Mouse (Mus musculus) forebrain, embryonic 14.5 days (tissue): ENCODE results near the gene Ccpg1. TPM values are rescaled to one million over a fixed set of nuclear protein-coding genes. Genes with fewer than 3 reads are reported as not detected.

Experiments used
- ATAC-seq: fragments of 200-750 bp; cut with Nextera tagmentation; 2 replicates; pipeline ENCODE4 v1.8.0; 2017; ENCODE audit warnings: mild to moderate bottlenecking, moderate library complexity
- DNase-seq: peaks from one replicate; pipeline ENCODE4 v3.0.0-alpha.2; 2015; ENCODE audit warnings: low spot score
- H3K27ac ChIP-seq: fragments of 300-500 bp; sonication (generic); 2 replicates; pipeline ENCODE4 v1.5.1; 2014; ENCODE audit warnings: low read depth, mild to moderate bottlenecking, control low read depth, low read length, moderate library complexity
- H3K27me3 ChIP-seq: fragments of 300-500 bp; sonication (generic); replicated peaks from 2 replicates; pipeline ENCODE4 v1.6.1; 2014; ENCODE audit warnings: low read length, control low read depth, mixed read lengths; ENCODE audit not compliant: control insufficient read depth, insufficient read depth
- H3K36me3 ChIP-seq: fragments of 300-500 bp; sonication (generic); 2 replicates; pipeline ENCODE4 v1.6.1; 2014; ENCODE audit warnings: low read length, control low read depth; ENCODE audit not compliant: control insufficient read depth, insufficient read depth
- H3K4me1 ChIP-seq: fragments of 300-500 bp; sonication (generic); 2 replicates; pipeline ENCODE4 v1.6.1; 2014; ENCODE audit warnings: antibody characterized with exemption, low read length, control low read depth; ENCODE audit not compliant: control insufficient read depth, insufficient read depth
- H3K4me2 ChIP-seq: fragments of 300-500 bp; sonication (generic); 2 replicates; pipeline ENCODE4 v1.6.1; 2014; ENCODE audit warnings: mild to moderate bottlenecking, control low read depth, low read length
- H3K4me3 ChIP-seq: fragments of 300-500 bp; sonication (generic); 2 replicates; pipeline ENCODE4 v1.5.1; 2014; ENCODE audit warnings: low read depth, low read length, control low read depth
- H3K9ac ChIP-seq: fragments of 300-500 bp; sonication (generic); 2 replicates; pipeline ENCODE4 v1.6.1; 2014; ENCODE audit warnings: mild to moderate bottlenecking, low read length, control low read depth, moderate library complexity
- H3K9me3 ChIP-seq: fragments of 300-500 bp; sonication (generic); replicated peaks from 2 replicates; pipeline ENCODE4 v1.6.1; 2016; ENCODE audit warnings: low read length, control low read depth, mixed read lengths; ENCODE audit not compliant: control insufficient read depth
- WGBS: fragments of 180-500 bp; shearing (Covaris S2); extraction: QIAGEN DNeasy Blood & Tissue Kit; methylation state at CpG from one replicate; pipeline ENCODE4 v1.1.7; 2014; 5-methylcytosine and 5-hydroxymethylcytosine counted together
- polyA plus RNA-seq: library from polyadenylated mRNA; unstranded; fragments of >200 nt; fragmentation: Nextera tagmentation; extraction: Ambion mirVana; gene quantifications from 2 replicates; pipeline ENCODE4 v1.2.1, GENCODE M21; 2014

The Ccpg1 gene
- polyA plus RNA-seq, 1 experiment from 2014 or later: 29.5 TPM

DNA sequence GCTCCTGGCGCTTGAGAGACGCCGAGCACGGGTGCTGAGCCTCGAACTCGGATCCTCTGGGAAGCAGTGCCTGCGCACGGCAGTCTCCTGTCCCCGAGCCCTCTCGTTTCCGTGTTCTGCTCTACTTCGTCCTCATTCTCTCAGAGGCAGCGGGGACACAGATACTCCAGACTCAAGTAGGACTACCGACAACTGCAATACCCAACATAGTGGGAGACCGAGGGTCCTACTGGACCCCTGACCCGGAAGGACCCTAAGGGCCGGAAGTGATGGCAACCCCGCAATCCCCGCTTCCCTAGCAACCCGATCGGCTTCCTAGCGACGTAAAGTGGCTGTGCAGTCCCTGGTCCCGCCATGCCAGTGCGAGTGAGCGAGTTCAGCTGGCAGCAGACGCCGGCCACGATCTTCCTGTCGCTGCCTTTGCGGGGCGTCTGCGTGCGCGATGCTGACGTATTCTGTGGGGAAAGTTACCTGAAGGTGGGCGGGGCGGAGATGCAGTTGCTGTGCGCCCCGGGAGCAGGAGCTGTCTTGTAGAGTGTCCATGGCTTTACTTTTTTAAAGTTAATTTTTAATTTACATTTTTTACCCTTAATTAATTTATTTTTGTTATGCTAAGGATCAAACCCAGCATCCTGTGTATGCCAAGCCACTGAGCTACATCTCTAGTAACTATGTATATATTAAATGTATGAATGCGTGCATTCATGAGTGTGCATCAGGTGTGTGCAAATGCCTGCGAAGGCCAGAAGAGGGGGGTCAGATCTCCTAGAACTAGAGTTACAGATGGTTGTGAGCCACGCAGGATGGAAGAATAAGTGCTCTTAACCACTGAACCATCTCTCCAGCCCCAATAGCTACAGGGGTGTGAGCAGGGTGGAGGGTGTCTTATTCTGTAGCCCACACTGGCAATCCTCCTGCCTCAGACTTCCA, 26.4 kb upstream of the Ccpg1 start, which contains the start of the genes Dyx1c1 and Gm44503:
Gene Dyx1c1 (plus strand): TSS at position 265 of the 930 bp plus-strand sequence.
Gene Gm44503 (plus strand): TSS at position 332 of the 930 bp plus-strand sequence.
- peak; percentile 92 for DNase-seq
- WGBS: 2% methylated on average over 43 of the region's 43 CpGs
- Histone ChIP-seq H3K4me1 (peaks cover 5% of the 10 kb centered on the region; the same call in 1 of the 2 replicates), H3K9ac (peak within 1 kb of the TSS; percentile 65), H3K36me3 (no peaks in the 10 kb centered on the region), H3K27me3 (no peaks in the 10 kb centered on the region), H3K4me2 (peak within 1 kb of the TSS; percentile 71), H3K27ac (peak within 1 kb of the TSS; percentile 41), H3K4me3 (peak within 1 kb of the TSS; percentile 61), H3K9me3 (no peaks in the 10 kb centered on the region)
- peak; percentile 96 for ATAC-seq

DNA sequence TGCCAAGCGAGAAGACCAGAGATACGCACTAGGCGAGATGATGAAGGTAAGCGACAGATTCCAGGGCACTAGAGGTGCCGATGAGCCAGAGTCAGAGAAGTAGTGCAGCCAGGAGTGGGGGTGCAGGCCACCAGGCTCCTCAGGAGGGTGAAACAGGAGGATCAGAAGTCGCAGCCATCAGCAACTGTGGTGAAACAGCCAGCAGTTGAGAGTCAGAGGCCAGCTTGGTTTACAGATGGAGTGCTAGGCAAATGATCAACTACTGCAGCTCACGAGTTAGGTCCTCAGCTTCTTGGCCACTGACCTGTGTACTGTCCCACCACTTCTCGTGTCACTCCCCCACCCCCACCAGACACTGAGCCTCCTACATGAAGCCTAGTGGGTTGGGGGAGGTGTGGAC, 23.9 kb upstream of the Ccpg1 start:
- no peak overlapping the region for H3K4me2 ChIP-seq
- H3K36me3 ChIP-seq: no peaks in the 10 kb centered on the region
- H3K9ac ChIP-seq: no peak overlapping the region
- H3K27me3 ChIP-seq: no peaks in the 10 kb centered on the region
- no peak for ATAC-seq
- WGBS: 80% methylated on average over 8 of the region's 8 CpGs
- DNase-seq: no peak
- H3K9me3 ChIP-seq: no peaks in the 10 kb centered on the region
- no peak overlapping the region for H3K4me3 ChIP-seq
- H3K27ac ChIP-seq: no peak overlapping the region
- peaks cover 5% of the 10 kb centered on the region; the same call in 1 of the 2 replicates for H3K4me1 ChIP-seq

DNA sequence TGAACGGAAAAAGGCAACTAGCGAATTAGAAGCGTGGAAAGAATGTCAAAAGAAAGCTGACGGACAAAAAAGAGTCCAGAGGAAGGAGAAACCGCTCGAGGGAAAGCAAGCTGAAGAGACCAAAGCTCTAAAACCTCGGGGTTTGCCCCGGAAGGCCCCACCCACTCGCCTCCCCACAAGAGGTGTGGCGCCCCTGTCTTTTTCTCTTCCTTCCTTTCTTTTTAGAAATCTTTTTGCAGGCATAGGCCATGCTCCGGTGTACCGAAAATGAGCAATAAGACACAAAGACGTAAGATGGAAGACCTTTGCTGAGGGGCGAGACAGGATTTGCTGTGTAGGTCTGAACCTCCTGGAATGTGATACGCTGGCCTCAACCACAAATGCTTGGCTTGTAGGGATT, 23.3 kb upstream of the Ccpg1 start:
- DNase-seq: no peak
- no peaks in the 10 kb centered on the region for H3K27me3 ChIP-seq
- no peak for ATAC-seq
- no peaks in the 10 kb centered on the region for H3K9me3 ChIP-seq
- H3K4me2 ChIP-seq: no peak overlapping the region
- no peak overlapping the region for H3K9ac ChIP-seq
- no peak overlapping the region for H3K27ac ChIP-seq
- no peaks in the 10 kb centered on the region for H3K36me3 ChIP-seq
- H3K4me1 ChIP-seq: peaks cover 5% of the 10 kb centered on the region; the same call in 1 of the 2 replicates
- no peak overlapping the region for H3K4me3 ChIP-seq
- 76% methylated on average over 15 of the region's 15 CpGs for whole genome bisulfite sequencing

DNA sequence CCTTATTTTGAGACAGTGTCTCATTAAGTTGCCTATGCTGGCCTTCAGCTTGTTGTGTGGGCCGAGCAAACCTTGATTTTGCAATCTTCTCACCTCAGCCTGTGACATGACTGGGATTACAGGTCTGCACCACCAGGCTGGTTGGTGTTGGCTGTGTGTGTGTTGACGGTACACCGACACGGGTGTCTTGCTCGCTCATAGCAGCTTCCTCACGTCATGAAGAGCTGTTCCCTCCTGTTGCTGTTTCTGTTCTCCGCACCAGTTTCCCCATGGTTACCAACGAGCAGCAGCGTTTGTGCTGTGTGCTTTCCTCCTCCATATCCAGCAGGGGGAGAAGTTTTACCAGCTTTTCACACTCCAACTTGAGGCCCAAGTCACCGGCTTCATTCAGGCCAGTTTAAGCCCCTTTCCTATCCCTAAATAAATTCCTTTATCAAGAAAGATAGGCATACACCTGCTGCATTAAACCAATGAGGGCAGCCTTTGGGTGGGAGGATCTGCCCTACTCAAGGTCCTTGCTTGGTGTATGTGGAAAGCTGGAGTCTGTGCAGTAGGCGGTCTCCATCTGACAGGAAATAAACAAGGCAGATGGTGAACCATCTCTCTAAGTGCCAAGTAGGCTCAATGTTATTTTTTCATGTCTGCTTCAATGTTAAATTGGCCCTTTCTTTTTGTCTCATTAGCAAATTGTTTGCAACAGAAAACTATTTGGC, 16.7 kb upstream of the Ccpg1 start:
- no peak overlapping the region for H3K9ac ChIP-seq

DNA sequence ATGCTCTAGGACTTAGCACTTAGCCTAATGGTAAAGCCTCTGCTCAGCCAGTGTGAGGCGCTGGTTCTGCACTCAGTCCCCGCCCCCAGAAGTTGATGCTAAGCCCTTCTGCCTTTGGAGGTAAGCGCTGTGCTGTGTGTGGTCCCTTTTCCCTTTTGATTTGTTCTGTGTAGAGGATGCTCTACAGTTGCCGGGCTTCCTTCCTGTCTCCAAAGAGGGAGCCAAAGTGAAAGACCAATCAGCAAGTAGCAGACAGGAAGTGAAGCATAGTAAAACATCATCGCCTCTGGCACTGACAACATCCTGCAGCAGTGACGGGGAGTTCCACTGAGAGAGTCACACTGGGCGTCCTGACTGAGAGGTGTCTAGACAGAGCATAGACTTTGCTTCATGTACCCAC, 15.4 kb upstream of the Ccpg1 start:
- 74% methylated on average over 7 of the region's 7 CpGs for WGBS
- ATAC-seq: no peak

More for the DNA sequence above, 16.7 kb upstream of the Ccpg1 start:
- WGBS: 33% methylated on average over 11 of the region's 11 CpGs
- ATAC-seq (peak; percentile 91), DNase-seq (peak; percentile 90)
- no peak overlapping the region for H3K4me2 ChIP-seq
- H3K27me3 ChIP-seq: no peaks in the 10 kb centered on the region
- H3K9me3 ChIP-seq: no peaks in the 10 kb centered on the region
- H3K4me3 ChIP-seq: no peak overlapping the region
- no peaks in the 10 kb centered on the region for H3K36me3 ChIP-seq
- no peaks in the 10 kb centered on the region for H3K4me1 ChIP-seq
- H3K27ac ChIP-seq: peak overlapping the region; percentile 57

DNA sequence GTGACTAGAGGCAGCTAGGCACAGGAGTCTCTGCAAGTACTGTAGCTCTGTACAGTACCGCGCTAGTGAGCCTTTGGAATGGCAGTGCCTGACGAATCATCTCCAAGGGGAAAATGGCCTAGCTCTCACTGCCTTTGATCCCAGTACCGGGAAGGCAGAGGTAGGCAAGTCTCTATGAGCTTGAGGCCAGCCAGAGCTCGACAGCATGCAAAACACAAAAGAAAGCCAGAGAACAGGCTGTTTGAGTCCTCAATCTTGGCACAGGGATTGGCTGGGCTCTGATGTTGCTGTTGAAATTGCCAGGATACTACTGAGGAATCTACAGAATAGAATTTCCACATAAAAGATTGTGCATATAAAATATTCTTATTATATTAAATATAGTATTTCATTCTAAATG, 12.8 kb upstream of the Ccpg1 start:
- Histone ChIP-seq H3K27ac (no peak overlapping the region), H3K9me3 (no peaks in the 10 kb centered on the region), H3K9ac (no peak overlapping the region), H3K4me1 (no peaks in the 10 kb centered on the region), H3K36me3 (no peaks in the 10 kb centered on the region), H3K27me3 (no peaks in the 10 kb centered on the region), H3K4me3 (no peak overlapping the region), H3K4me2 (no peak overlapping the region)
- no peak for DNase-seq
- ATAC-seq: no peak
- WGBS: 84% methylated on average over 5 of the region's 5 CpGs

More for the DNA sequence above, 15.4 kb upstream of the Ccpg1 start:
- no peak overlapping the region for H3K27ac ChIP-seq
- no peaks in the 10 kb centered on the region for H3K9me3 ChIP-seq
- no peak overlapping the region for H3K4me2 ChIP-seq
- H3K4me1 ChIP-seq: no peaks in the 10 kb centered on the region
- H3K4me3 ChIP-seq: no peak overlapping the region
- H3K27me3 ChIP-seq: no peaks in the 10 kb centered on the region
- no peak overlapping the region for H3K9ac ChIP-seq
- DNase-seq: no peak
- H3K36me3 ChIP-seq: no peaks in the 10 kb centered on the region

DNA sequence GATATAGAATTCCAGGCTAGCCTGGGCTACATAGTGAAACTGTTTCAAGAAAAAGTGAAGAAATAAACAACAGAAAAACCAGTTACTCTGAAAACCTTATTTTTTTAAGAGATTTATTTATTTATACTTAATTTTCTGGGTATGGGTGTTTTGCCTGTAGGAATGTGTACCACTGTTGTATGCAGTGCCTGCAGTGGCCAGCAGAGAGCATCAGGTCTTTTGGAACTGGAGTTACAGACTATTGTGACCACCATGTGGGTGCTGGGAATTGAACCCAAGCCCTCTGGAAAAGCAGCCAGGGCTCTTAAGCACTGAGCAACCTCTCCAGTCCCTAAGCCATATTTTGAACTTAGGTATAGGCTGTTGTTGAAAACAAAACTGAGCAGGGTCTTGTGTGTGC, 12.2 kb upstream of the Ccpg1 start:
- Histone ChIP-seq H3K9ac (no peak overlapping the region), H3K27ac (no peak overlapping the region), H3K27me3 (no peaks in the 10 kb centered on the region), H3K4me1 (no peaks in the 10 kb centered on the region), H3K9me3 (no peaks in the 10 kb centered on the region), H3K4me3 (no peak overlapping the region), H3K4me2 (no peak overlapping the region), H3K36me3 (no peaks in the 10 kb centered on the region)
- DNase-seq (no peak), ATAC-seq (no peak)

DNA sequence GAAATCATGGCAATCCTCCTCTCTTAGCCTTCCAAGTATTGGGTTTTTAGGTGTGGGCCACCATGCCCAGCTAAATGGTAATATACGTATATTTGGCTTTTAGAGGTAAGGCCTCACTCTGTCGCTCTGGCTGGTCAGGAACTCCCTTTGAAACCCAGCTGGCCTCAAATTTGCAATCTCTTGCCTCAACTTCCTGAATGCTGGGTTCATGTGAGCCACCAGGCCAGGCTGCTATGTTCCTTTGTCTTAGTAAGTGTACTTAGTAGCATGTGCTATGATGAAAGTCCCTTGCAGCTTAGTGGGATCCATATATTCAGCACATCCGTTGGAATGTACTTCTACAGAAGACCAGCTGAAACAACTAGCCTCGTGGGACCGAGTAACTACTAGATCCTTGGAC, 10.5 kb upstream of the Ccpg1 start:
- Histone ChIP-seq H3K36me3 (no peaks in the 10 kb centered on the region), H3K4me3 (no peak overlapping the region), H3K4me1 (no peaks in the 10 kb centered on the region), H3K9me3 (no peaks in the 10 kb centered on the region), H3K9ac (no peak overlapping the region), H3K4me2 (no peak overlapping the region), H3K27ac (no peak overlapping the region), H3K27me3 (no peaks in the 10 kb centered on the region)
- DNase-seq (no peak), ATAC-seq (no peak)
- 86% methylated on average over 5 of the region's 5 CpGs for WGBS
